Mouse (Mus musculus) forebrain, embryonic 13.5 days (tissue): ENCODE measurements around the gene Morf4l1. TPM values are rescaled to one million over a fixed set of nuclear protein-coding genes. Genes with fewer than 3 reads are reported as not detected.
A peak's percentile ranks its signal among the peaks of the same experiment; 100 is the strongest.
"Not testable (repeated sequence)": the region's sequence is repeated elsewhere in the genome, so short reads cannot be mapped to it uniquely, and the experiment has no call there.

Experiments
- ATAC-seq: fragments of 200-750 bp; cut with Nextera tagmentation; 2 replicates; pipeline ENCODE4 v1.8.0; 2017
- H3K27ac ChIP-seq: fragments of 300-500 bp; sonication (generic); 2 replicates; pipeline ENCODE4 v1.5.1; 2015; ENCODE audit warnings: inconsistent platforms, mild to moderate bottlenecking, moderate library complexity
- H3K27me3 ChIP-seq: fragments of 300-500 bp; sonication (generic); 2 replicates; pipeline ENCODE4 v1.6.1; 2015; ENCODE audit warnings: mild to moderate bottlenecking, inconsistent platforms
- H3K36me3 ChIP-seq: fragments of 300-500 bp; sonication (generic); 2 replicates; pipeline ENCODE4 v1.6.1; 2015; ENCODE audit warnings: mild to moderate bottlenecking, inconsistent platforms; ENCODE audit not compliant: poor library complexity, severe bottlenecking
- H3K4me1 ChIP-seq: fragments of 300-500 bp; sonication (generic); 2 replicates; pipeline ENCODE4 v1.6.1; 2015; ENCODE audit warnings: inconsistent platforms
- H3K4me2 ChIP-seq: fragments of 300-500 bp; sonication (generic); 2 replicates; pipeline ENCODE4 v1.6.1; 2015; ENCODE audit warnings: inconsistent platforms, mild to moderate bottlenecking, moderate library complexity
- H3K4me3 ChIP-seq: fragments of 300-500 bp; sonication (generic); 2 replicates; pipeline ENCODE4 v1.5.1; 2015; ENCODE audit warnings: mild to moderate bottlenecking, inconsistent platforms
- H3K9ac ChIP-seq: fragments of 300-500 bp; sonication (generic); 2 replicates; pipeline ENCODE4 v1.6.1; 2015; ENCODE audit warnings: mild to moderate bottlenecking, inconsistent platforms
- H3K9me3 ChIP-seq: fragments of 300-500 bp; sonication (generic); replicated peaks from 2 replicates; pipeline ENCODE4 v1.6.1; 2016; ENCODE audit warnings: inconsistent platforms
- WGBS: fragments of 180-500 bp; shearing (Covaris S2); methylation state at CpG from one replicate; pipeline ENCODE4 v1.1.7; 2015; 5-methylcytosine and 5-hydroxymethylcytosine counted together
- polyA plus RNA-seq: library from polyadenylated mRNA; unstranded; fragments of >200 nt; fragmentation: Nextera tagmentation; extraction: Ambion mirVana; gene quantifications from 2 replicates; pipeline ENCODE4 v1.2.1, GENCODE M21; 2015

The Morf4l1 gene
- polyA plus RNA-seq, 1 experiment from 2014 or later, result 475 TPM

GRCm38 (mm10) chr9:90054371-90055145 lies 60.0 kb downstream of the Morf4l1 start:
- peak overlapping the region; percentile 38 for H3K4me3 ChIP-seq
- ATAC-seq, result peak; percentile 80
- no peak overlapping the region for H3K27ac ChIP-seq
- no peaks in the 10 kb centered on the region for H3K9me3 ChIP-seq
- WGBS, result 0% methylated on average over 37 of the region's 37 CpGs
- H3K9ac ChIP-seq, result peak overlapping the region; percentile 56
- peak overlapping the region; percentile 76 for H3K4me2 ChIP-seq
- peaks cover 11% of the 10 kb centered on the region for H3K4me1 ChIP-seq
- no peaks in the 10 kb centered on the region for H3K36me3 ChIP-seq
- no peaks in the 10 kb centered on the region for H3K27me3 ChIP-seq

DNA sequence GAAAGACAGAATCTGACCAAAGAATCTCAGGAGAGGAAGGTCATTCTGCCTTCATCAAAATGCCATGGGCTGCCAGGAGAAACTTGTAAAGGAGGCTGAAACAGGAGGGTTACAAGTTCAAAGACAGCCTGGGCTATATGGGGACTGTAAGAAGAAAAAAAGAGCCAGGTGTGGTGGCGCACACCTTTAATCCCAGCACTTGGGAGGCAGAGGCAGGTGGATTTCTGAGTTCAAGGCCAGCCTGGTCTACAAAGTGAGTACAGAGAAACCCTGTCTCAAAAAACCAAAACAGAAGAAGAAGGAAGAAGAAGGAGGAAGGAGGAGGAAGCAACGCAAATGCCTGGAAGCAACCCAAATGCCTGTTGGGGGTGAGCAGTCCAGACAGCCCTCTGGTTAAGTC lies 60.7 kb downstream of the Morf4l1 start, which contains the start of gene Ctsh:
Gene Ctsh (plus strand): TSS at position 301 of the 400 bp plus-strand sequence.
- Histone ChIP-seq H3K9me3 (no peaks in the 10 kb centered on the region), H3K4me2 (peak within 1 kb of the TSS; percentile 76), H3K9ac (peak within 1 kb of the TSS; percentile 56), H3K4me3 (peak within 1 kb of the TSS; percentile 38), H3K27ac (no peak within 1 kb of the TSS), H3K27me3 (no peaks in the 10 kb centered on the region), H3K4me1 (peaks cover 11% of the 10 kb centered on the region), H3K36me3 (no peaks in the 10 kb centered on the region)
- WGBS, result 88% methylated on average over 2 of the region's 2 CpGs
- no peak for ATAC-seq

- Histone ChIP-seq H3K9ac (no peak overlapping the region), H3K4me1 (no peaks in the 10 kb centered on the region), H3K27ac (no peak overlapping the region), H3K4me3 (no peak overlapping the region), H3K9me3 (no peaks in the 10 kb centered on the region), H3K4me2 (no peak overlapping the region), H3K27me3 (no peaks in the 10 kb centered on the region), H3K36me3 (no peaks in the 10 kb centered on the region)
- WGBS, result 74% methylated on average over 5 of the region's 5 CpGs
- ATAC-seq, result no peak
These were observed 66.5 kb downstream of the Morf4l1 start for GRCm38 (mm10) chr9:90047937-90048627.

- Histone ChIP-seq H3K4me2 (no peak overlapping the region), H3K9ac (no peak overlapping the region), H3K27me3 (no peaks in the 10 kb centered on the region), H3K4me1 (no peaks in the 10 kb centered on the region), H3K36me3 (no peaks in the 10 kb centered on the region), H3K27ac (no peak overlapping the region), H3K4me3 (no peak overlapping the region), H3K9me3 (no peaks in the 10 kb centered on the region)
- no peak for ATAC-seq
- 88% methylated on average over 7 of the region's 7 CpGs for WGBS
These were observed 69.4 kb downstream of the Morf4l1 start for GRCm38 (mm10) chr9:90045191-90045590.

- H3K36me3 ChIP-seq, H3K27me3 ChIP-seq, H3K4me1 ChIP-seq, ATAC-seq, H3K9me3 ChIP-seq, H3K4me3 ChIP-seq, H3K9ac ChIP-seq, H3K27ac ChIP-seq, H3K4me2 ChIP-seq: not testable (repeated sequence)
- 92% methylated on average over 8 of the region's 8 CpGs for WGBS
These were observed 71.7 kb downstream of the Morf4l1 start for GRCm38 (mm10) chr9:90042906-90043305.

Other genes starting within 250 kb of the Morf4l1 start
- gene Rasgrf1, start 204.9 kb downstream of the Morf4l1 start, polyA plus RNA-seq, result 1.7 and 2.1 TPM in 2 replicates
- 8.2 and 9.3 TPM in 2 replicates for gene Ctsh, start 60.6 kb downstream of the Morf4l1 start, polyA plus RNA-seq
- 13.6 and 15.4 TPM in 2 replicates for gene Adamts7, start 48.3 kb upstream of the Morf4l1 start, polyA plus RNA-seq
- gene Tbc1d2b, start 156.0 kb upstream of the Morf4l1 start, polyA plus RNA-seq, result 4.1 and 4.7 TPM in 2 replicates